Mouse (Mus musculus) hindbrain, postnatal 0 days (tissue): ENCODE data around the gene Hnrnpm. TPM values are rescaled to one million over a fixed set of nuclear protein-coding genes. Genes with fewer than 3 reads are reported as not detected.

Source experiments
- ATAC-seq: fragments of 200-750 bp; cut with Nextera tagmentation; 2 replicates; pipeline ENCODE4 v1.8.0; 2017; ENCODE audit warnings: mild to moderate bottlenecking, moderate TSS enrichment, moderate library complexity
- DNase-seq: peaks from one replicate; pipeline ENCODE4 v3.0.0-alpha.2; 2015; ENCODE audit warnings: low spot score
- H3K27ac ChIP-seq: fragments of 300-500 bp; sonication (generic); 2 replicates; pipeline ENCODE4 v1.5.1; 2014; ENCODE audit warnings: mild to moderate bottlenecking
- H3K27me3 ChIP-seq: fragments of 300-500 bp; sonication (generic); 2 replicates; pipeline ENCODE4 v1.6.1; 2014; ENCODE audit warnings: low read length, mixed read lengths; ENCODE audit not compliant: insufficient read depth
- H3K36me3 ChIP-seq: fragments of 300-500 bp; sonication (generic); 2 replicates; pipeline ENCODE4 v1.6.1; 2014; ENCODE audit warnings: low read length, mixed read lengths; ENCODE audit not compliant: insufficient read depth
- H3K4me1 ChIP-seq: fragments of 300-500 bp; sonication (generic); 2 replicates; pipeline ENCODE4 v1.6.1; 2014; ENCODE audit warnings: antibody characterized with exemption, low read length, mixed read lengths; ENCODE audit not compliant: insufficient read depth
- H3K4me2 ChIP-seq: fragments of 300-500 bp; sonication (generic); 2 replicates; pipeline ENCODE4 v1.6.1; 2014; ENCODE audit warnings: low read depth, mild to moderate bottlenecking, low read length, moderate library complexity, mixed read lengths
- H3K4me3 ChIP-seq: fragments of 300-500 bp; sonication (generic); 2 replicates; pipeline ENCODE4 v1.5.1; 2014; ENCODE audit warnings: low read length
- H3K9ac ChIP-seq: fragments of 300-500 bp; sonication (generic); replicated peaks from 2 replicates; pipeline ENCODE4 v1.6.1; 2014; ENCODE audit warnings: mild to moderate bottlenecking, low read length, moderate library complexity, mixed read lengths
- H3K9me3 ChIP-seq: fragments of 300-500 bp; sonication (generic); 2 replicates; pipeline ENCODE4 v1.6.1; 2016; ENCODE audit warnings: low read length, mixed read lengths
- CTCF ChIP-seq: IDR thresholded peaks from 2 replicates; pipeline ENCODE4 v1.5.1; 2016; ENCODE audit warnings: antibody characterized with exemption, control low read depth, low read depth
- WGBS: fragments of 180-500 bp; shearing (Covaris S2); extraction: QIAGEN DNeasy Blood & Tissue Kit; methylation state at CpG from one replicate; pipeline ENCODE4 v1.1.7; 2014; 5-methylcytosine and 5-hydroxymethylcytosine counted together
- polyA plus RNA-seq: library from polyadenylated mRNA; unstranded; fragments of >200 nt; fragmentation: Nextera tagmentation; extraction: Ambion mirVana; gene quantifications from 2 replicates; pipeline ENCODE4 v1.2.1, GENCODE M21; 2015
- total RNA-seq: library from RNA; depleted of rRNA; stranded (reverse); fragments of >200 nt; gene quantifications from 2 replicates; pipeline ENCODE4 v1.2.3, GENCODE M21; 2014

Hnrnpm gene
- total and polyA plus RNA-seq, 2 experiments from 2014 or later, result 49.2 to 124 TPM

DNA sequence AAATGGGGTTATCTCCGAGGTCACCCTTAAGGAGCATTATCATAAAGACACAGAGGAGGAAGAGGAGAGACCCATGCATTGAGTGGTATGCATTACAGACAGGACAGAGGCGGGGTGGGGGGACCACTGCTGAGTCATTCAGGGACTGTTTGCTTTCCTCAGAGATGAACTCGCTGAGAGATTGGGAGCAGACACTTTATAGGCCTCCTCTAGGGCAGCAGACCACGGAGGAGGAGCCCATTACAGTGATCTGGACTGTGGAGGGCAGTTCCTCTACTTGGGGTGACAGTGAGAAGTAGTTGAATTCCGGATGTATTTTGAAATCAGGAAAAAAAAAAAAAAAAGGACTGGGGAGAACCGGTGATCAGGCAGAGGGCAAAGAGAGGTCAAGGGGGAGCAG, 46.9 kb downstream of the Hnrnpm start:
- WGBS, result 71% methylated on average over 6 of the region's 6 CpGs
- no peak overlapping the region for H3K9ac ChIP-seq
- peaks cover 10% of the 10 kb centered on the region; the same call in 1 of the 2 replicates for H3K36me3 ChIP-seq
- no peak for TF ChIP-seq CTCF
- H3K9me3 ChIP-seq, result no peaks in the 10 kb centered on the region
- no peak for DNase-seq
- no peak for ATAC-seq
- no peaks in the 10 kb centered on the region for H3K27me3 ChIP-seq
- H3K4me1 ChIP-seq, result no peaks in the 10 kb centered on the region
- H3K4me2 ChIP-seq, result no peak overlapping the region
- H3K4me3 ChIP-seq, result no peak overlapping the region
- no peak overlapping the region for H3K27ac ChIP-seq

- Histone ChIP-seq H3K4me1 (no peaks in the 10 kb centered on the region), H3K36me3 (no peaks in the 10 kb centered on the region), H3K27me3 (no peaks in the 10 kb centered on the region), H3K9me3 (no peaks in the 10 kb centered on the region), H3K4me2 (no peak within 1 kb of the TSS), H3K9ac (no peak within 1 kb of the TSS), H3K27ac (no peak within 1 kb of the TSS), H3K4me3 (no peak within 1 kb of the TSS)
- no peak for ATAC-seq
- WGBS, result 90% methylated on average over 4 of the region's 4 CpGs
- TF ChIP-seq CTCF, result no peak
- no peak for DNase-seq
Observed at GRCm38 (mm10) chr17:33637516-33638276, 49.0 kb downstream of the Hnrnpm start, which contains the start of gene Pram1. Gene Pram1, plus strand, starts transcription at chr17:33638056.

- no peaks in the 10 kb centered on the region for H3K36me3 ChIP-seq
- 76% methylated on average over 2 of the region's 2 CpGs for WGBS
- H3K4me2 ChIP-seq, result no peak overlapping the region
- H3K9ac ChIP-seq, result no peak overlapping the region
- ATAC-seq (no peak), DNase-seq (no peak)
- H3K27me3 ChIP-seq, result no peaks in the 10 kb centered on the region
- no peaks in the 10 kb centered on the region for H3K9me3 ChIP-seq
- H3K4me3 ChIP-seq, result no peak overlapping the region
- H3K4me1 ChIP-seq, result no peaks in the 10 kb centered on the region
- H3K27ac ChIP-seq, result no peak overlapping the region
- TF ChIP-seq CTCF, result no peak
Observed at GRCm38 (mm10) chr17:33637038-33637437, 49.6 kb downstream of the Hnrnpm start.

GRCm38 (mm10) chr17:33631796-33632195, 54.9 kb downstream of the Hnrnpm start:
- Histone ChIP-seq H3K9ac (no peak overlapping the region), H3K27ac (0 out of 2 replicates have a peak overlapping the region, but pooled peaks have one; percentile 60), H3K4me3 (no peak overlapping the region), H3K36me3 (no peaks in the 10 kb centered on the region), H3K27me3 (no peaks in the 10 kb centered on the region), H3K4me1 (peaks cover 19% of the 10 kb centered on the region; the same call in 1 of the 2 replicates), H3K9me3 (no peaks in the 10 kb centered on the region), H3K4me2 (no peak overlapping the region)
- ATAC-seq (peak; percentile 15; the same call in 1 of the 2 replicates), DNase-seq (peak; percentile 77)
- WGBS, result 56% methylated on average over 5 of the region's 5 CpGs
- no peak for TF ChIP-seq CTCF

DNA sequence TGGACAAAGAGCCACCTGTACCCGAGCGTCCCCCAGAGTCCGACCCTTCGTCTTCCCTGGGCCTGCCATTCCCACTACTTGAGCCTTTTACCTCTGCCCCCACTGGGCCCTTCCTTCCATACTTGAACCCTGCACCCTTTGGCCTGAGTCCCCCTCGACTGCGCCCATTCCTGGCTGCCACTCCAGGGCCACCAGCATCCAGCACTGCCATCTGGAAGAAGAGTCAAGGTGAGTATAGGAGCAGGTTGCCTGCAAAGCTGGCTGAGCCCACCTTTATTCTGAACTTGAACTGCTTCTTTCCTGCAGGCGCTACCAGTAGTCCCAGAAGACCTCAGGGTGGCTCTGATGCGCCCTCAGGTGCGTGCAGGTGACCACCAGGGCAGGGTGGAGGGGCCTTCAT, 55.4 kb downstream of the Hnrnpm start:
- H3K27ac ChIP-seq, result peak overlapping the region; percentile 60
- TF ChIP-seq CTCF, result no peak
- WGBS, result 92% methylated on average over 9 of the region's 9 CpGs

DNA sequence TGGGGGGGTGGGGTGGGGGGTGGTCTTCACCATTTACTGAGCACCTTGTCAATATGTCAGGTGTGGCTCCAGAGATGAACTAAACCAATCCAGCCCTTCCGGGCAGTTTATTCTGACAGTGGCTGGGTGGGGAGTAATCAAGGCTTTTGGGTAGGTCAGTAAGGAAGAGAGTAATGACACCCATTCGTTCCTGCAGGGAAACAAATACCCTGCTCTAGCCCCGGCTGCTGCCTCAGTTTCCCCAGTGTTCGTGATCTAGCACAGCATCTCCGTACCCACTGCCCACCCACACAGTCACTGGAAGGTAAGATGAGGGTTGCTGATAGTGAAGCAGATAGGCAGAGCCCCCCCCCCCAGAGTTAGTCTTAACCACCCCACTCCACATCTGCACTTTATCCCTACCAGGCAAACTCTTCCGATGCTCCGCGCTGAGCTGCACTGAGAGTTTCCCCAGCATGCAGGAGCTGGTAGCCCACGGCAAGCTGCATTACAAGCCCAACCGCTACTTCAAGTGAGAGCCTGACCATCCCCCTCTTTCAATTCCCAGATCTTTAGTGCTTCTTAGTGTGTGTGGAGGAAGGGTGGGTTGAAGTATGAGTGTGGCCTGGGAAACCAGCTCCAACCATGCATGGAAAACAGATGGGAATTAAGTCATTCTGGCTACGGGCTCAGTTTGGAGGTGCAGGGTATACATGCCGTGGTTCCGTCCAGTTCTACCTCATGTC, 56.3 kb downstream of the Hnrnpm start:
- no peaks in the 10 kb centered on the region for H3K9me3 ChIP-seq
- H3K4me3 ChIP-seq, result no peak overlapping the region
- WGBS, result 80% methylated on average over 13 of the region's 13 CpGs
- H3K27me3 ChIP-seq, result no peaks in the 10 kb centered on the region
- DNase-seq (no peak), ATAC-seq (no peak)
- H3K36me3 ChIP-seq, result no peaks in the 10 kb centered on the region
- H3K4me2 ChIP-seq, result peak overlapping the region; percentile 88; the same call in 1 of the 2 replicates
- TF ChIP-seq CTCF, result no peak
- peaks cover 19% of the 10 kb centered on the region; the same call in 1 of the 2 replicates for H3K4me1 ChIP-seq
- no peak overlapping the region for H3K9ac ChIP-seq
- peak overlapping the region; percentile 41; the same call in 1 of the 2 replicates for H3K27ac ChIP-seq

More for the DNA sequence above, 55.4 kb downstream of the Hnrnpm start:
- H3K27me3 ChIP-seq, result no peaks in the 10 kb centered on the region
- H3K4me2 ChIP-seq, result no peak overlapping the region
- DNase-seq, result no peak
- H3K4me3 ChIP-seq, result no peak overlapping the region
- no peak for ATAC-seq
- no peaks in the 10 kb centered on the region for H3K9me3 ChIP-seq
- H3K36me3 ChIP-seq, result no peaks in the 10 kb centered on the region
- no peak overlapping the region for H3K9ac ChIP-seq
- H3K4me1 ChIP-seq, result peaks cover 19% of the 10 kb centered on the region; the same call in 1 of the 2 replicates
